Mouse (Mus musculus): ENCODE results near the gene Pmm1. TPM values are rescaled to one million over a fixed set of nuclear protein-coding genes. Genes with fewer than 3 reads are reported as not detected.
"Not testable (repeated sequence)": the region's sequence is repeated elsewhere in the genome, so short reads cannot be mapped to it uniquely, and the experiment has no call there.

Pmm1 gene
- polyA plus RNA-seq, 1 experiment from 2014 or later = 28.6 TPM

DNA sequence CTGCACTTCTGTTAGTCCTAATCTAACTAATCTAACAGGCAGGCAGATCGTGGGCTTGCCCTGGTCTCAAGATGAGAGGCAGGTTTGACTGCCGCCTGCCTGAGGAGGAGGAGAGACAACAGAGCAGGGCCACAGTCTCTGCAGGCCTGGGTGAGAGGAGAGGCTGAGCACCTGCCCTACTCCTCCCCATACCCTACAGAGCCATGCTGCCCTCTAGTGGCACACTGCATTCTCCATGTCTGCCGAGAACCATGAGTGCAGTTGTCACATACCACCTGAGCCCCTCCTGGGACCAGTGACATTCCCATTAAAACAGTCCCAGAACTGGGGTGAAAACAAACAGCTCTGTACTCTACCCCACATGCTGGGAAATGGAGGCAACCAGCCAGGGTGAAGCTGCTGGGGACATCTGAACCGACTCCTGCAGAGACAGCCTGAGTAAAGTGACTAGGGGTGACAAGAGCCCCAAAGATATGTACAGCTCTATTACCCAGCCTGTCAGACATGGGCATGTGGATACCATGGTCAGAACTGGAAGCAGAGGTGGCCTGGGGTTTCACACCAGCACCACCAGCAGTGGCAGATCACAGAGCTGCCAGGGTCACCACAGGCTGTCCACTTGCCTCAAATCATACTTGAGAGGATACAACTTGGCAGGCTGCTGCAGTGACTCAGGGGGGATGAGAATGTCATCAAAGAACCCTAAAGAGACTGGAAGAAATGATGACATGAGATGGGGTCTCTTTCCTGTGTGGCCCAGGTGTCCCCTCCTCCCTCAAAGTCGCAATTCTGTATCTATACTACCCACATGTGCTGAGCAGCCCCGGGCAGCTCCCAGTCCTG, 42.9 kb downstream of the Pmm1 start:
- DNase-seq (ENCODE audit: low spot score) = peak; percentile 88
- no peaks in the 10 kb centered on the region for H3K27me3 ChIP-seq (ENCODE audit: insufficient read depth, poor library complexity, severe bottlenecking)
- no peaks in the 10 kb centered on the region for H3K9me3 ChIP-seq
- H3K36me3 ChIP-seq = peaks cover 51% of the 10 kb centered on the region
- H3K4me3 ChIP-seq = no peak overlapping the region
- peaks cover 3% of the 10 kb centered on the region; the same call in 1 of the 2 replicates for H3K4me1 ChIP-seq
- 57% methylated on average over 6 of the region's 6 CpGs for WGBS
- no peak overlapping the region for H3K27ac ChIP-seq

DNA sequence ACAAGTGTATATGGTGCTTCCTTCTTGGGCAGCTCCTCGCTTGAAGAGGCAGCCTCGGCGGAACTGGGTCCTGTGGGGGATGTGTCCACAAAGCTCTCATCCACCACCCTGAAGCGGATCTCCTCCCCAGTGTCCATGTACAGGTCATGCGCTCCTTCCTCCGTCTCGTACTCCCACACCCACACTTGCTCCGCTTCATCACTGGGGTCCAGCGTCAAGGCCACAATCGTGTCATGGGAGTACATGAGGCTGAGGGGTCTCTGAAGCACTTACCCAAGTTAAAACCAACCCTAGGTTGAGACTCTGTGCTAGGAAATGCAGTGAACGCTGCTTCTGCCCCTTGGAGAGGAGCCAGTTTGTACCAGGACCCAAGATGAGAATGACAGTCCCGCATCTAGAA, 43.5 kb downstream of the Pmm1 start:
- Histone ChIP-seq H3K27ac (no peak overlapping the region), H3K36me3 (peaks cover 54% of the 10 kb centered on the region)
- WGBS = 87% methylated on average over 12 of the region's 12 CpGs

DNA sequence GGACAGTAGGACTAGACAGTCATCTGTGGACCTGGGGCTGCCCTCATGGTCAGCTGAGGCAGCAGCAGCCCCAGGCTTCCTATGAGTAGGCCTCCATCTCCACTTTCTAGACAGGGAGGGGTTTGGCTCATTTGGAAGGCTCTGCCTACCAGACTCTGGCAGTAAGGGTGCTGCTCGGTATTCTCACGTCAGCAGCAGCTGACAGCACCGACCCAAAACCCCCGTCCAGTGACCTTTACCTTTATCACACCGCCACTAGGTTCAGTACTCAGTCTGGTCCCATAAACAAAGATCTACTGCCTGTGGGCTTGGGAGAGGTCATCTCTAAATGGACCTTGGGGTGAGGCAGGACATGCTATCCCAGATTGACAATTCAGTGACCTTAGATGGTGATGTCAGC, 45.1 kb downstream of the Pmm1 start:
- H3K4me3 ChIP-seq = no peak overlapping the region
- WGBS = 75% methylated on average over 5 of the region's 5 CpGs
- peaks cover 6% of the 10 kb centered on the region; the same call in 1 of the 2 replicates for H3K4me1 ChIP-seq
- no peak overlapping the region for H3K27ac ChIP-seq
- DNase-seq (ENCODE audit: low spot score) = no peak
- H3K9me3 ChIP-seq = no peaks in the 10 kb centered on the region
- no peaks in the 10 kb centered on the region for H3K27me3 ChIP-seq (ENCODE audit: insufficient read depth, poor library complexity, severe bottlenecking)
- H3K36me3 ChIP-seq = peaks cover 68% of the 10 kb centered on the region

More for the DNA sequence above, 43.5 kb downstream of the Pmm1 start:
- no peak overlapping the region for H3K4me3 ChIP-seq
- no peaks in the 10 kb centered on the region for H3K27me3 ChIP-seq (ENCODE audit: insufficient read depth, poor library complexity, severe bottlenecking)
- no peak for DNase-seq (ENCODE audit: low spot score)
- H3K4me1 ChIP-seq = peaks cover 5% of the 10 kb centered on the region; the same call in 1 of the 2 replicates
- H3K9me3 ChIP-seq = no peaks in the 10 kb centered on the region

DNA sequence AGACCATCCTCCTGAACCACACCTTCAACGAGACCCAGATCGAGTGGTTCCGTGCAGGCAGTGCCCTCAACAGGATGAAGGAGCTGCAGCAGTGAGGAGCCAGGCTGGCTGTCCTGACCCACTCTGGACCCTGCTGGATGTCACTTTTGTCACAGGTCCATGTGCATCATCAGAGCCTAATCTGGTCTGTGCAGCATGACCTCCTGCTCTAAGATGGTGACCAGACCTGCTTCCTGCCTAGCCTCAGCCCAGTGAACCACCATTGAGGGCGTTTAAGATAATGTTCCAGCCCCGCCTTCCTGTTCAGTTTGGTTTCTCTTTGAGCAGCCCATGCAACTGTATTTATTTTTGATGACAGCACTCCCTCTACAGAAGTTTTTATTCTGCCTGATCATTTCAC, 46.1 kb downstream of the Pmm1 start:
- WGBS = 70% methylated on average over 5 of the region's 5 CpGs
- no peaks in the 10 kb centered on the region for H3K9me3 ChIP-seq
- no peak overlapping the region for H3K27ac ChIP-seq
- no peaks in the 10 kb centered on the region for H3K27me3 ChIP-seq (ENCODE audit: insufficient read depth, poor library complexity, severe bottlenecking)
- no peak overlapping the region for H3K4me3 ChIP-seq
- peaks cover 6% of the 10 kb centered on the region; the same call in 1 of the 2 replicates for H3K4me1 ChIP-seq
- no peak for DNase-seq (ENCODE audit: low spot score)
- peaks cover 78% of the 10 kb centered on the region for H3K36me3 ChIP-seq

DNA sequence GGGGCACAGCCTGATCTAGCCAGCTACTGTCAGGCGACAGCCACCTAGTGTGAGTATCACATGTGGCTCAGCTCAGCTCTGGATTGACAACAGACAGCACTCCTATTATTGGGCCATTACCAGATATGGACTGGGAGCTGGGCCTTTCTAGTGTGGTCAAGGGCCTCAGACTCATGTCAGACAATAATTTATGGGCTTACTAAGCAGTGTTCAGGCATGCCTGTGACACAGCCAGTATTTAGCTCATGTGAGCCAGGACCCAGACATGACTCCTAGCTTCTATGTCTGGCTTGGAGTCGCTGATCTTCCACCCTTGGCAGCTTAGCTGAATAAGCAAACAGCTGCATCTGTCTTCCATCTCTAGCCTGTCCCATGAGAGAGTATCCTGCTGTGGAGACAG, 48.2 kb downstream of the Pmm1 start:
- 0 out of 2 replicates have a peak, but pooled peaks cover 6% of the 10 kb centered on the region for H3K4me1 ChIP-seq
- H3K27ac ChIP-seq = no peak overlapping the region
- no peaks in the 10 kb centered on the region for H3K27me3 ChIP-seq (ENCODE audit: insufficient read depth, poor library complexity, severe bottlenecking)
- H3K36me3 ChIP-seq = peaks cover 99% of the 10 kb centered on the region
- no peaks in the 10 kb centered on the region for H3K9me3 ChIP-seq
- WGBS = 67% methylated on average over 2 of the region's 2 CpGs
- no peak overlapping the region for H3K4me3 ChIP-seq
- DNase-seq (ENCODE audit: low spot score) = no peak

DNA sequence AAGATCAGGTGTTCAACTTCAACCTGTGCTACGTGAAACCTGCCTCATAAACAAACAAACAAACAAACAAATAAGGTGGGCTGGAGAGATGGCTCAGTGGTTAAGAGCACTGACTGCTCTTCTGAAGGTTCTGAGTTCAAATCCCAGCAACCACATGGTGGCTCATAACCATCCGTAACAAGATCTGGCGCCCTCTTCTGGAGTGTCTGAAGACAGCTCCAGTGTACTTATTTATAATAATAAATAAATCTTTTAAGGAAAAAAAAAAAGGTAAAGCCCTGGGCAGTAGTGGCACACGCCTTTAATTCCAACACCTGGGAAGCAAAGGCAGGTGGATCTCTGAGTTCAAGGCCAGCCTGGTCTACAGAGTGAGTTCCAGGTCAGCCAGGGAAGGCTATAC, 52.0 kb downstream of the Pmm1 start:
- H3K4me1 ChIP-seq; H3K9me3 ChIP-seq; H3K4me3 ChIP-seq; H3K27me3 ChIP-seq (ENCODE audit: insufficient read depth, poor library complexity, severe bottlenecking); H3K27ac ChIP-seq; DNase-seq (ENCODE audit: low spot score): not testable (repeated sequence)
- 84% methylated on average over 4 of the region's 4 CpGs for WGBS
- peaks cover 99% of the 10 kb centered on the region for H3K36me3 ChIP-seq

DNA sequence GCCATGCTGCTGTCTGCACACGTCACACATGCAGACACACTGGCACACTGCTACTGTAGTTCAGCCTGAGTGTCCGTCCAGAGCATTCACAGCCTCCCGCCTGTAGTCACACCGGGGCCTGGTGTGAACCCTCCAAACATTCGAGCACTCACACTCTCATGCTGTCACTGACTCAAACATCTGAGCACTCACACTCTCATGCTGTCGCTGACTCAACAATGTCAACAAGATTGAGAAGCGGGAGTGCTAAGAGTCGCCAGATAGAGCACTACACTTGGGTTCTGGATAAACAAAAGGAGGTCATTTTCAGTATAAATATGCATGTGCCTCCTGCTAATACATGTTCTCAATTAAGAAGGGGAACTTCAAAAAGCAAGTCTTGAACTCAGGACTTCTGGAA, 52.8 kb downstream of the Pmm1 start:
- 90% methylated on average over 8 of the region's 8 CpGs for WGBS
- Histone ChIP-seq H3K27me3 (ENCODE audit: insufficient read depth, poor library complexity, severe bottlenecking) (no peaks in the 10 kb centered on the region), H3K4me1 (0 out of 2 replicates have a peak, but pooled peaks cover 2% of the 10 kb centered on the region), H3K4me3 (no peak overlapping the region), H3K36me3 (peaks cover 99% of the 10 kb centered on the region), H3K27ac (no peak overlapping the region), H3K9me3 (no peaks in the 10 kb centered on the region)
- DNase-seq (ENCODE audit: low spot score) = no peak

DNA sequence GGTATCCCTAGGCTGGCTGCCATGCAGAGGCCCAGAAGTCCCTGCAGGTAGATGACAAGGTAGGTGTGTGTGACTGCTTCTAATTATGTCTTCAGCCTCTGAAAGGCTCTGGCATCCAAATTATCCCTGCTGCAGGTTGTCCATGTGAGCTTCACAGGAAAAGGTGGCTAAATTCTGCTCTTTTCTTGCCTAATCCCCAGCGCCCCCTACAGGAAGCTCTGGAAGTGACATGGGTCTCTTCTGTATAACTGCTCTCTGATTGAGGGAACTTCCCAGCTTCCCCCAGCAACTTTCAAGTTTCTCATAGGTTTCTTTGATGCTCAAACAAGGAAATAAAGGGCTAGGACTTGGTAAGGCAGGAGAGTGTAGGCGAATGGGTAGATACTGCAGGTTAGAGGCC, 55.8 kb downstream of the Pmm1 start:
- no peaks in the 10 kb centered on the region for H3K9me3 ChIP-seq
- no peaks in the 10 kb centered on the region for H3K4me1 ChIP-seq
- no peak overlapping the region for H3K27ac ChIP-seq
- WGBS = 35% methylated on average over 2 of the region's 2 CpGs
- no peak for DNase-seq (ENCODE audit: low spot score)
- H3K36me3 ChIP-seq = peaks cover 98% of the 10 kb centered on the region
- no peaks in the 10 kb centered on the region for H3K27me3 ChIP-seq (ENCODE audit: insufficient read depth, poor library complexity, severe bottlenecking)
- no peak overlapping the region for H3K4me3 ChIP-seq

Other genes starting within 250 kb of the Pmm1 start
- 30.1 and 34.2 TPM in 2 replicates for gene Zc3h7b, start 215.9 kb downstream of the Pmm1 start, polyA plus RNA-seq (2016; fragmentation: Nextera tagmentation; extraction: Ambion mirVana)
- gene Rangap1, start 215.4 kb downstream of the Pmm1 start, polyA plus RNA-seq (2016; fragmentation: Nextera tagmentation; extraction: Ambion mirVana) = 140 and 141 TPM in 2 replicates
- gene Tef, start 158.5 kb downstream of the Pmm1 start, polyA plus RNA-seq (2016; fragmentation: Nextera tagmentation; extraction: Ambion mirVana) = 17.3 and 20.2 TPM in 2 replicates
- gene Tob2, start 102.1 kb downstream of the Pmm1 start, polyA plus RNA-seq (2016; fragmentation: Nextera tagmentation; extraction: Ambion mirVana) = 13.0 and 15.6 TPM in 2 replicates
- 154 and 200 TPM in 2 replicates for gene Phf5a, start 89.0 kb downstream of the Pmm1 start, polyA plus RNA-seq (2016; fragmentation: Nextera tagmentation; extraction: Ambion mirVana)
- gene Aco2, start 88.6 kb downstream of the Pmm1 start, polyA plus RNA-seq (2016; fragmentation: Nextera tagmentation; extraction: Ambion mirVana) = 320 and 472 TPM in 2 replicates
- 108 and 120 TPM in 2 replicates for gene Polr3h, start 34.7 kb downstream of the Pmm1 start, polyA plus RNA-seq (2016; fragmentation: Nextera tagmentation; extraction: Ambion mirVana)
- 6.4 and 7.4 TPM in 2 replicates for gene Csdc2, start 24.2 kb downstream of the Pmm1 start, polyA plus RNA-seq (2016; fragmentation: Nextera tagmentation; extraction: Ambion mirVana)
- not detected in 2 replicates for gene 1700029P11Rik, start 19.6 kb upstream of the Pmm1 start, polyA plus RNA-seq (2016; fragmentation: Nextera tagmentation; extraction: Ambion mirVana)
- gene Xrcc6, start 26.9 kb upstream of the Pmm1 start, polyA plus RNA-seq (2016; fragmentation: Nextera tagmentation; extraction: Ambion mirVana) = 98.6 and 99.8 TPM in 2 replicates
- 26.7 and 27.5 TPM in 2 replicates for gene Desi1, start 72.9 kb upstream of the Pmm1 start, polyA plus RNA-seq (2016; fragmentation: Nextera tagmentation; extraction: Ambion mirVana)
- 217 and 292 TPM in 2 replicates for gene Snu13, start 86.7 kb upstream of the Pmm1 start, polyA plus RNA-seq (2016; fragmentation: Nextera tagmentation; extraction: Ambion mirVana)
- not detected in 2 replicates for gene 4930407I10Rik, start 98.2 kb upstream of the Pmm1 start, polyA plus RNA-seq (2016; fragmentation: Nextera tagmentation; extraction: Ambion mirVana)
- 0.05 TPM in 1 of 2 replicates, not detected in the other for gene Mei1, start 109.1 kb upstream of the Pmm1 start, polyA plus RNA-seq (2016; fragmentation: Nextera tagmentation; extraction: Ambion mirVana)
- 13.5 and 19.4 TPM in 2 replicates for gene Ccdc134, start 167.0 kb upstream of the Pmm1 start, polyA plus RNA-seq (2016; fragmentation: Nextera tagmentation; extraction: Ambion mirVana)
- 129 and 133 TPM in 2 replicates for gene Srebf2, start 186.3 kb upstream of the Pmm1 start, polyA plus RNA-seq (2016; fragmentation: Nextera tagmentation; extraction: Ambion mirVana)